Mouse (Mus musculus) embryonic fibroblast, embryonic 13.5 days (primary cell): Measurements from ENCODE around the gene Zranb1.

ENCODE experiments used
- CTCF ChIP-seq: IDR thresholded peaks from 2 replicates; pipeline ENCODE4 v1.5.1; 2011; ENCODE audit warnings: mild to moderate bottlenecking, control low read depth, low read length, moderate library complexity, borderline replicate concordance; ENCODE audit not compliant: insufficient read depth
- POLR2A ChIP-seq: IDR thresholded peaks from 2 replicates; pipeline ENCODE4 v1.6.1; 2011; ENCODE audit warnings: low read depth, mild to moderate bottlenecking, control low read depth, low read length, moderate library complexity

- TF ChIP-seq CTCF (no peak), POLR2A (no peak)
Measured at GRCm38 (mm10) chr7:132903796-132904195, 27.1 kb upstream of the Zranb1 start.
